Mouse (Mus musculus): ENCODE measurements at regions not wholly inside any gene's neighbourhood (a gene's known extent, or its start where the extent isn't known, plus 50 kb on each side); places are given as distances from the start of the nearest gene placed in this dataset.
"Not testable (repeated sequence)": the region's sequence is repeated elsewhere in the genome, so short reads cannot be mapped to it uniquely, and the experiment has no call there.

- no peak for DNase-seq
These were observed 123.1 kb upstream of the Klf4 start for GRCm38 (mm10) chr4:55655329-55655728.

- no peak for DNase-seq
These were observed 120.4 kb upstream of the Klf4 start for GRCm38 (mm10) chr4:55652628-55653027.

GRCm38 (mm10) chr4:55651811-55652410 lies 119.6 kb upstream of the Klf4 start:
- DNase-seq, result no peak

- peak; percentile 11 for DNase-seq
These were observed 118.9 kb upstream of the Klf4 start for GRCm38 (mm10) chr4:55651051-55651763.

- no peak for DNase-seq
These were observed 117.9 kb upstream of the Klf4 start for GRCm38 (mm10) chr4:55650186-55650585.

- no peak for DNase-seq
These were observed 116.1 kb upstream of the Klf4 start for GRCm38 (mm10) chr4:55648376-55648775.

GRCm38 (mm10) chr4:55645432-55645831 lies 113.2 kb upstream of the Klf4 start:
- DNase-seq, result no peak

GRCm38 (mm10) chr4:55644895-55645294 lies 112.6 kb upstream of the Klf4 start:
- no peak for DNase-seq

- no peak for DNase-seq
These were observed 102.8 kb upstream of the Klf4 start for GRCm38 (mm10) chr4:55634946-55635511.

- no peak for DNase-seq
These were observed 98.9 kb upstream of the Klf4 start for GRCm38 (mm10) chr4:55631157-55631556.

GRCm38 (mm10) chr4:55630215-55630614 lies 97.9 kb upstream of the Klf4 start:
- not testable (repeated sequence) for DNase-seq

- DNase-seq, result no peak
These were observed 92.5 kb upstream of the Klf4 start for GRCm38 (mm10) chr4:55624779-55625178.

- DNase-seq, result no peak
These were observed 91.0 kb upstream of the Klf4 start for GRCm38 (mm10) chr4:55623151-55623760.

GRCm38 (mm10) chr4:55622651-55623050 lies 90.4 kb upstream of the Klf4 start:
- DNase-seq, result no peak

- no peak for DNase-seq
These were observed 87.6 kb upstream of the Klf4 start for GRCm38 (mm10) chr4:55619891-55620290.

- no peak for DNase-seq
These were observed 83.5 kb upstream of the Klf4 start for GRCm38 (mm10) chr4:55615808-55616207.

- no peak for DNase-seq
These were observed 81.3 kb upstream of the Klf4 start for GRCm38 (mm10) chr4:55613523-55613922.

GRCm38 (mm10) chr4:55610998-55611397 lies 78.7 kb upstream of the Klf4 start:
- no peak for DNase-seq

GRCm38 (mm10) chr4:55609214-55609613 lies 76.9 kb upstream of the Klf4 start:
- DNase-seq, result no peak

GRCm38 (mm10) chr4:55605541-55605940 lies 73.3 kb upstream of the Klf4 start:
- DNase-seq, result no peak

GRCm38 (mm10) chr4:55604915-55605314 lies 72.6 kb upstream of the Klf4 start:
- no peak for DNase-seq

GRCm38 (mm10) chr4:55603821-55604435 lies 71.7 kb upstream of the Klf4 start:
- no peak for DNase-seq

- no peak for DNase-seq
These were observed 62.9 kb upstream of the Klf4 start for GRCm38 (mm10) chr4:55595203-55595602.

Measured in thymus, postnatal 36 days (tissue).